Mouse (Mus musculus): ENCODE measurements around the gene Cmbl.

The Cmbl gene

GRCm38 (mm10) chr15:31540513-31540802 lies 24.7 kb upstream of the Cmbl start:
- in situ Hi-C loops (cut with MseI, MboI): no loop called here

GRCm38 (mm10) chr15:31542013-31542958 lies 22.9 kb upstream of the Cmbl start:
- in situ Hi-C loops (cut with MseI, MboI): no loop called here

- in situ Hi-C loops (cut with MseI, MboI): no loop called here
Observed at GRCm38 (mm10) chr15:31543246-31543645, 21.9 kb upstream of the Cmbl start.

- in situ Hi-C loops (cut with MseI, MboI): no loop called here
Observed at GRCm38 (mm10) chr15:31545058-31545457, 20.1 kb upstream of the Cmbl start.

GRCm38 (mm10) chr15:31546291-31546690 lies 18.9 kb upstream of the Cmbl start:
- in situ Hi-C loops (cut with MseI, MboI): no loop called here

GRCm38 (mm10) chr15:31547421-31547820 lies 17.8 kb upstream of the Cmbl start:
- in situ Hi-C loops (cut with MseI, MboI): no loop called here

- in situ Hi-C loops (cut with MseI, MboI): no loop called here
Observed at GRCm38 (mm10) chr15:31550381-31550780, 14.8 kb upstream of the Cmbl start.

GRCm38 (mm10) chr15:31554855-31555254 lies 10.3 kb upstream of the Cmbl start:
- in situ Hi-C loops (cut with MseI, MboI): no loop called here

- in situ Hi-C loops (cut with MseI, MboI): no loop called here
Observed at GRCm38 (mm10) chr15:31561390-31561789, 3.8 kb upstream of the Cmbl start.

- in situ Hi-C loops (cut with MseI, MboI): no loop called here
Observed at GRCm38 (mm10) chr15:31561976-31562375, 3.2 kb upstream of the Cmbl start.

GRCm38 (mm10) chr15:31562847-31563246 lies 2.3 kb upstream of the Cmbl start:
- in situ Hi-C loops (cut with MseI, MboI): no loop called here

- in situ Hi-C loops (cut with MseI, MboI): no loop called here
Observed at GRCm38 (mm10) chr15:31563577-31564546, 1.3 kb upstream of the Cmbl start.

- in situ Hi-C loops (cut with MseI, MboI): no loop called here
Observed at GRCm38 (mm10) chr15:31565786-31566185, 597 bp downstream of the Cmbl start.

GRCm38 (mm10) chr15:31567431-31567830 lies 2.2 kb downstream of the Cmbl start:
- in situ Hi-C loops (cut with MseI, MboI): no loop called here

- in situ Hi-C loops (cut with MseI, MboI): no loop called here
Observed at GRCm38 (mm10) chr15:31568581-31568996, 3.4 kb downstream of the Cmbl start.

GRCm38 (mm10) chr15:31569325-31570022 lies 4.3 kb downstream of the Cmbl start:
- in situ Hi-C loops (cut with MseI, MboI): no loop called here

- in situ Hi-C loops (cut with MseI, MboI): no loop called here
Observed at GRCm38 (mm10) chr15:31570959-31571358, 5.8 kb downstream of the Cmbl start.

- in situ Hi-C loops (cut with MseI, MboI): no loop called here
Observed at GRCm38 (mm10) chr15:31571906-31572722, 6.9 kb downstream of the Cmbl start.

GRCm38 (mm10) chr15:31573287-31573686 lies 8.1 kb downstream of the Cmbl start:
- in situ Hi-C loops (cut with MseI, MboI): no loop called here

GRCm38 (mm10) chr15:31573692-31574091 lies 8.5 kb downstream of the Cmbl start:
- in situ Hi-C loops (cut with MseI, MboI): no loop called here

GRCm38 (mm10) chr15:31576076-31576475 lies 10.9 kb downstream of the Cmbl start:
- in situ Hi-C loops (cut with MseI, MboI): loop anchor here (25.0 kb wide), 2 partner anchors 89 to 264 kb away; no protein-coding TSS in a partner anchor
